Mouse (Mus musculus): ENCODE measurements around the gene Hes7.
A peak's percentile ranks its signal among the peaks of the same experiment; 100 is the strongest.
"Not testable (repeated sequence)": the region's sequence is repeated elsewhere in the genome, so short reads cannot be mapped to it uniquely, and the experiment has no call there.

The Hes7 gene

DNA sequence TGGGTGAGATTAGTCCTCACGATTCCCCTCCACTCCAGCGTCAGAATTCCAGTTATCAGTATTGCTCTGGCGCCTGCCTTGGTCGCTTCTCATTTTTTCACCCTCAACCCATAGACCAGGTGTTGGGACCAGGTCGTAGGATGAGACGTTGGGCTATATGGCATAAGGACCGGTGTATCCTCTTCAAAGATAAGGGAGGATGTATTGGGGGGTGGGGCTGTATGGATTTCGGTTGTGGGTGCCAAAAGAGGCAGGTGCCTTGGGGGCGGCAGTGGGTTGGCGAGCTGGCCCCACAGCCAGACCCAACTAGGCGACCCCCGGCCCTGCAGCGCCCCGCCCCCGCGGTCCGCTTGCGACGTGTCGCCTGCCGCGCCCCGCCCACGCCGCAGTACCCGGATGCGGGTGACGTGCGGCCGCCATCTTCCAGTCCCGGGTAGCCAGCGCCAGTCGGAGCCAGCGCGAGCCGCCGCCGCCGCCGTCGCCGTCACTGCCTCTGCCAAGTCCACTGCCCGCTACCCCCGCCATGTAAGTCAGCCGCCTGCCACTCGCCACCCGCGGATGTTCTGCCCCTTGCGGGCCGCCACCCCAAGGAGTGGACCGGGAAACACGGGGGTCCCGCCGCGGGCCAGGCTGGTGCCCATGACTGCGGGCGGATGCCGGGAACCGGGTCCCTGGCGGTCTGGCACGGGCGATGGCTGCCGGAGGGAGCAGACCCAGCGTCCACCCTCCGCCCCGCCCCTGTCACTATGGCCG lies 31.9 kb upstream of the Hes7 start, which contains the start of gene Vamp2:
Vamp2 (plus strand) TSS at position 388 of the 753 bp plus-strand sequence.
- DNase-seq = peak; percentile 93

DNA sequence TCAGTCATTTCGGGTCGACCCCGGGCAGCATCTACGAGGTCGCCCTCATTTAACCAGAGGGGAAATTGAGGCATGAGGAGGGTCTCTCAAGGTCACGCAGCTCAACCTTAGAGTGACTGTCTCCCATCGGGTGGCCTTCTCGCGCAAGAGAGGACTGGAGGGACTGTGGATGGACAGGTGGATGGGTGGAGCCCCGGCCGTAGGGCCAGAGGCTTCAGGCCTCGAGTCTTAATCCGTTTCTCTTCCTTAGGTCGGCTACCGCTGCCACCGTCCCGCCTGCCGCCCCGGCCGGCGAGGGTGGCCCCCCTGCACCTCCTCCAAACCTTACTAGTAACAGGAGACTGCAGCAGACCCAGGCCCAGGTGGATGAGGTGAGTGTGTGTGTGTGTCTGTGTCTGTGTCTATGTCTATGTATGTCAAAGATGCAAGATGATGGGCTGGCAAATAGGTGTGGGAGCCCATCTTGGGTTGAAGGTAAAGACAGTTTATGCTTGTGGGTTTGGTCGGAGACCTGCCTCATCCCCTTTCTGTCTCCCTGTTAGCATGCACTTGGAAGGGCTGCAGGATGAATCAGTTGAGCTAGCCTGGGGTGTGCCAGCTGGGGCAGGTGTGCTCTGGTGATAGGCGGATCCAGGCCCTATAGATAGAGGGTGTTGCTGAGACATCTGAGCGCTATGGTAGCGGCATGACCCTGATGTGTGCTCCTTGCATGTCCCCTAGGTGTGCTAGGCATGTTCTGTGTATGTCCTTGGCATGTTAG lies 31.2 kb upstream of the Hes7 start:
- no peak for DNase-seq

DNA sequence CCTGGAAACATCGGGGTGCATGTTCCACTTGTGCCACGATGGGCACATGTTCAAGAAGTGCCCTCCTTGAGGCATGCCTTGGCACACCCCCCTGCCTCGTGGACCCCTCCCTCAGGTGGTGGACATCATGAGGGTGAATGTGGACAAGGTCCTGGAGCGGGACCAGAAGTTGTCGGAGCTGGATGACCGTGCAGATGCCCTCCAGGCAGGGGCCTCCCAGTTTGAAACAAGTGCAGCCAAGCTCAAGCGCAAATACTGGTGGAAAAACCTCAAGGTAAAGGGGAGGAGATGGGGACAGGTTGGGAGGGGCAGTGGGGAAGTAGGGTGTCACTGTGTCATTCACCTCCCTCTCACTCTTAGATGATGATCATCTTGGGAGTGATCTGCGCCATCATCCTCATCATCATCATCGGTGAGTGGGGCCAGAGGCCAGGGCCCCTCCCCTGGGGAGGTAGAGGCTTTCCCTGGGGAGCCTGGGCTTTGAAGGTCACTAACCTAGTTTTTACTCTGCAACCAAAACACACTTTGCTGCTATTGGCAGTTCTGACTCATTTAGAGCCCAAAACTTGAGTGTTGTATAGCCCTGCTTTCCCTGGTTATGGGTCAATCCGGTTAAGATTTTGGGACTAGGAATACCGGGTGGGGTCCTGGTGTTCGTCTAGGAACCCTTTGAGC lies 30.5 kb upstream of the Hes7 start:
- no peak for DNase-seq

DNA sequence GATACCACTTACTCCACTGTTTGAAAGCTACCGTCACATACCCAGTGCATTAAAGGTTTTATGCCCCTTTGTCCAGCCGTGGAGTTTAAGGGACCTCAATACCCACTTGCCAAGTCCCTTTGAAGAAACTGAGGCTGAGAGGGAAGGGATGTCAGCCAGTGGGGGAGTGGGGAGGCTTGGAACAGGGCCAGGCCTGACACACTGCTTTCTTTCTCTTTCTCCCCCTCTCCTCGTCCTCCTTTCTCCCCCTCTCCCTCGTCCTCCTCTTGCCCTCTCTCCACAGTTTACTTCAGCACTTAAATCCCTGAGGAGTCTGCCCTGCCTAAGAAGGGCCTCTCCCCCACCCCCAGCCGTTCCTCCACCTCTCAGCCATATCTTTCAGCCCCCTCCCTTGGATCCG lies 29.8 kb upstream of the Hes7 start:
- no peak for DNase-seq

DNA sequence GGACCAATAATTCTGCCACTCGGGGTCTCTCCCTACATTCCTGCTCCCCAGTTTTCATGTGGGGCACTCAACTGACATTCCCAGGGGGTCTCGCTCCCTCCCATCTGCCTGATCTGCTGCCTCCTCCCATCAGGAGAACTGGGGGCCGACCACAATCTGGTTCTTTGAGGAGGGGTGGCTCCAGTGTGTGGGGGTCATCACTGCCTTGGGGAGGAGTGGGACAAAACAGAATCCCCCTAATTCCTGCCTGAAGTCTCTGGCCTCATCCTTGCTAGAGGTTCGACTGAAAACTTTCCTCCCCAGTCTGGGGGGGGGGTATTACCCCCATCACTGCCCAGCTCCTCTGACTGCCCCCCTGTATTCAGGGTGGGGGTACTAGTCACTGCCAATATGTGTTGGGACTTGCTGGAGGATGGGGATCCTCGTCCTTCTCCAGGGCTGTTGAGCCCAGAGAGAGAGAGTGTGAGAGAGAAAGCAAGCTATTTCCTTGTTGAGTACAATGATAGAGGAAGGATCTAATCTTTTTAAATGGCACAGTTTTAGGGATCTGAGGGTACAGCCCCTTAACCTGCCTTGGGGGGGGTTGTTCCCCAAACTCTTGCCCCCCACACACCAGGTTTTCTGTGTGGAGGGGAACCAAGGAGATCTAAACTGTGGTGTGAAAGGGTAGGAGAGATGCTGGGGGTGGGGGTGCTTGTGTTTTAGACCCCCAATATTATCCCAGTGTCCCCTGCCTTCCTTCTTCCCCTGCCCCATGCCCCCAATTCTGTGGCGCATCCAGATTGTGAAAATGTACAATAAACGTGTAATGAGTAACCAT lies 28.4 kb upstream of the Hes7 start:
- DNase-seq = no peak

DNA sequence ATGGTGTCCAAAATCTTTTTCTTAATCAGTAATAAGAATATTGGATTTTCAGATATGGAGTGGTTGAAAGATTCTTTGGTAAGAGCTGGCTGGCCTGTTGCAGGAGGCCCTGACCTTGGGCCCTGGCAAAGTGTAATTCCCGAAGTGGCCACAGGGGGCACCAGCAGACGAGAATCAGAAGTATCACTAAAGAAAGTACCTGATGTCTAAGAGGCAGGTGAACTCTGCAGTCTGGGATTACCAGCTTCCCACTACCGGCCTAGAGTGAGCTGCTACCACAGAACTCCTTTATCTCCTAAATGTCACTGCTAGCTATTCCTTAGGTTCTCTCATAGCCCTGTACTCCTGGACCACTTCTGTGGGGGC lies 27.8 kb upstream of the Hes7 start:
- peak; percentile 90 for DNase-seq

DNA sequence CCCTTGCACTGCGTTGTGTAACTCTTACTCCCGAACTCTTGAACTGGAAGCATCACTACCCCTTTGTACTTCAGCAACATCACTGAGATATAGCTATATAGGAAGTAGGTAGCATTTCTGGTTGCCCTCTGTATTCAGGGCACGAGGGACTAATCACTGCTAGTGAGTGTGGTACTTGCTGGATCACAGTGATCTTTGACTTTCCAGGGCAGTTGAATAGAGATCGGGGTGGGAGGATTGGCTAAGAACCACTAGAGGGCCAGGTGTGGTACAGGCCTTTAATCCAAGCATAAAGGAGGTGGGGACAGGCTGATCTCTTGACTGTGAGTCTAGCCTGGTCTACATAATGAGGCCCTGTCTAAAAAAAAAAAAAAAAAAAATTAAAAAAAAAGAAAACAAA lies 27.3 kb upstream of the Hes7 start:
- no peak for DNase-seq

DNA sequence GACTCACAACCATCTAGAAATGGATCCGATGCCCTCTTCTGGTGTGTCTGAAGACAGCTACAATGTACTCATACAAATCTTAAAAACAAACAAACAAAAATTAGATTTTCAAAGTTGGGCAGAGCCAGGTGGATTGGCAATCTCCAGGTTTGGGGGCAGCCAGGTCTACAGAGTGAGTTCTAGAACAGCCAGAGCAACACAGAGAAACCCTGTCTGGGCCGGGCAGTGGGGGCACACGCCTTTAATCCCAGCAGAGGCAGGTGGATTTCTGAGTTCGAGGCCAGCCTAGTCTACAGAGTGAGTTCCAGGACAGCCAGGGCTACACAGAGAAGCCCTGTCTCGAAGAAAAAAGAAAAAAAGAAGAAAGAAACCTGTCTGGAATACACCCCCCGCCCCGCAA lies 26.3 kb upstream of the Hes7 start:
- not testable (repeated sequence) for DNase-seq

DNA sequence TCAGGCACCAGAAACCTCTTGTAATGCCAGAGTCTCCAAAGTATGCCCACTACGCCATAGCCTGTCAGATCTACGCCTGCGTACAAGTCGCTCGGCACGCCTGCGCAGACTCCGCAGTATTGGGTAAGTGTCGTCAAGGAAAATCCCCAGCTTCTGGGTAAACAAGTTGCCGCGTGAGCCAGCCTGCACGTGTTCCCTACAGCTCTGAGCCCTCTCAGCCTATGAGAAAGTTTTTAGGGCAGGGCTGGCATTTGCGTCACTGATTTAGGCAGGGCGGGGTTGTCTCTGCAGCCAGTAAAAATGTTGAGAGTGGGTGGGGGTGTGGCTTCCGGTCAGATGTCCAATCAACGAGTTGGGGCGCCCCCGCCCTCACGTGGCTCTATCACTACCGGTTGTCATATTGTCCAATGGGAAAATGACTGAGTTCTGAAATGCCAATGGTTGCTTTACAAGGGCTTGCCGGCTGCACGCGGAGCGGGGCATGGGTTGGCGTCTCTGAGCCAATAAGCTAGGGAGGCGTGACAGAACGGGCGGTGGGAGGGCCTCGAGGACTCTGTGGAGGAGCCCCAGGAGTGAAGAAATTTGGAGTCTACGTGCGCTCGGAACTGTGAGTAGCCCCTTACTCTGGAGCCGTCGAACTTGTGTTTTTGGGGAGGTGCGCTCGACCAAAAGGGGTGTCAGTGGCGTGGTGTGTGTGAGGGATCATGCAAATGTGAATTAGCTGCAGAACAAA lies 25.3 kb upstream of the Hes7 start, which contains the start of gene Per1:
Per1 (plus strand) TSS at position 521 of the 733 bp plus-strand sequence.
- DNase-seq = peak; percentile 99

DNA sequence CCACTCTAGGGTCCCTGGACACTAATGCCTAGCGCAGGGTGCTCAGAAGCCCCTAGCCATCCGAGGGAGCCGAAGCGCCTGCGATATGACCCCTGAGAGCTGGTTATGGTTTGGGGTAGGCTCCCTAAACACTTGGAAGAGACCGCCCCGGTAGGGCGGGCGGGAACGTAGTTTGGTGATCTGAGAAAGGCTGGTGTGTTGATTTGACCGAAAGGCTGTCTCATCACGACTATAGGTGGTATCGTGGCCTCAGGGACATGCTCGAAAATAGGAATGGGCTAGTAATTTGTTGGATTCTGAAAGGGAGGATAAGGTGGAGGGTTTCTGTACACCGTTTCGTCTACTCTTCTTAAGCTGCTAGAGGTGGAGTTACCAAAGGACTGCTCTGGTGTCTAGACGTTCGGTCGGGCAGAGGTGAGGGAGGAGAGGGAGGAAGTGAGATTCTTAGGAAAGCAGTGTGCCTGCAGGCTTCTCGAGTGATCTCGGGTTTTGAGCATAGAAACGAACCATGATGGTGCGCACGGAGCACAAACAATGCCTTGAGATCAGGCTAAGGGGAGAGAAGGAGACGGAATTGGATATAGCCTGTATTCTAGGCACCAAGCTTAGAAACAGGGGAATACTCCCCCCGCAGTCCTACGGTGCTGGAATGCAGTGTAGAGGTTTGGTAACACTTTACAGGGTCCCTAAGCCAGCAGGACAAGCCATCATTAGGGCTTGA lies 24.5 kb upstream of the Hes7 start:
- peak; percentile 49 for DNase-seq

DNA sequence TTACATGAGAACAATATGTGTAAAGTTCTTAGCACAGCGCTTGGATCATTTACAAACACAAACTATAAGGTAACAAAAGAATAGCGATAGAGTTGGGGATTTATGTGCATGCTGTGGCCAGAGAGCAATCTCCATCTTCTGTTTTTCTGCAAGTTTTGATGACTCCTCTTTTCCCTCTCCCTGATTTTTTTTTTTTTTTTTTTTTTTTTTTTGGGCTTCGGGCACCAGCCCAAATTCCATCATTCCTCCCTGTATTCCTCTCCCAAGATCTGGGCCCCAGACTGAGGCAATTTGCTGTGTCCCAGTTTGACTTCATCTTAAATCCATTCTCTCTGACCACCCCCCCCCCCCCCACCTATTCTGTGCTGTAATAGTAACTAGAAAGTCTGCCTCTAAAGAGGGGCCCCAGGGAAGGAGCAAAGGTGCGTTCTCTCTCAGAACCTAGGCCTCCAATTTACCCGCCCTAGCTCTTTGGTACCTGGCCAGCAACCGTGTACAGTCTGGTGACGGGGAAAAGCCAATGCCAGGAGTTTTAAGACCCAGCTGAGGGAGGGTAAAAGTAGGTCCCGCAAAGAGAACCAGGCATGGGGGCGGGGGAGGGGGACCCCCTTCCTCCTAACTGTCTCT lies 23.7 kb upstream of the Hes7 start:
- DNase-seq = no peak

DNA sequence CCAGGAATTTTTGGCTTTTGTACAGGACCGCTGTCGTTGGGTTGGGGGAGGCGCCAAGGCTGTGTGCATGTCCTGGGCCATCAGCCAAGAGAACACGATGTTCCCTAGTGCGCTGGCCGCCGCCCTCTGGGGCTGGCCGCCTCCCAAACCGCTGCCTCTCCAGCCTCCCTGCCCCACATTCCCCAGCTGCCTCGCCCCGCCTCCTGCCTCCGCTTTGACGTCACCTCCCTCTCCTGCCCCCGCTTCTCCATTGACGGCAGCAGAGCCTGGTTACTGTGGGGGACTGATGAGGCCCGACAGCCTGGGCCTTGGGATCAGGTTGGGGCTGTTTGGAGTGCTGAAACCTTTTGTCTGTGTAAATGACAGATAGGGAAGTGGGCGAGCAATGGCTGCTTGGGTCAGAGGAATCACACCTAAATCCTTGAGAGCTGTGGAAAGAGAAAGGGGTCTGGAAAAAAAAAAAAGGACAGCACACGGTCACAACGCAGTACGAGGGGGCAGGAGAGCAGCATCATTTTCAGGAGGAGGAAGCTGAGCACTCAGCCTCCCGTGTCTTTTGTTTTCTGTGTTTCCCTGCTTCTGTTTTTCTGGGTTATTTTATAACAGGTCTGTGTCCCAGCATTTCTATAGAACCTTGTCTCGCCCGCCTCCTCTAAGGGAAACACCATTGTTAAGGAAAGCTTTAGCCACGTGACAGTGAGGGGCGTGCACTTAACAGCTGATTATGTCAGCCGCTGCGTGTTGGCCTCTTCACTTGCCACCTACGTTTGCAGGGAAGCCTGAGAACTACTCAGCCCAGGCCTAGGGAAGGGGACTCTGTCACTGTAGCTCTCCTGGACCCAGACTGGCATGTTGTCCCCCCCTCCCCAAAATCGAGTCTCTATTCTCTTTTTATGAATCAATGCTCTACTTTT lies 23.0 kb upstream of the Hes7 start:
- DNase-seq = peak; percentile 93

DNA sequence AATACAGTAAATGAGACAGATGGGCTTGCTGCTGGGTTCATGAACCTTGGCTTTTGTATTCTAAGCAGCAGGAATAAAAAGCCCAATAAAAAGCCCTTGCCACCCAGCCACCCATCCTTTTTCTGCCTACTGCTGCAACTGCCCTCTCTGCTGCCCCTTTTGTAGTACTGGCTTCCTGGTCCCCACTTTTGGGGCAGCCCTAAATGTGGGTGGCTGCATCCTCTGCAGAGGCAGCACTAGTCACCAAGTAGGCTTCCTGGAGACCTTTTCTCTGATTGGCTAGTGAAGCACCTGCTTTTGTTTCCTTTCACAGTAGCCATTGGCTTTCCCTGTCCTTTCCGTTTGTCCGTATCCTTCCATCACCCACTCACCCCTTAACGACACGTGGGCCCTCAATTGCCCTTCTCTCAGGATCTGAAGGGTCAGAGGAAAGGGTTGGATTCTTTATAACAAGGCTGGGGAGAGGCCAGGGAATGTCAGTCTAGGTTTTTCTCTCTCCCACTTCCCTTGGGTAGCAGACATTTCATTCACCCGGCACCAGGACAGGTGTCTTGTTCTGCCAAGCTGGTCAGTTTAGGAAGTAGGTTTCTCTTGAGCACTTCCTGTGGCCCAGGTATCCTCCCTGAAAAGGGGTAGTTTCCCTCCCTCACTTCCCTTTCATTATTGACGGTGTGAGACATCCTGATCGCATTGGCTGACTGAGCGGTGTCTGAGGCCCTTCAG lies 22.0 kb upstream of the Hes7 start:
- peak; percentile 53 for DNase-seq

DNA sequence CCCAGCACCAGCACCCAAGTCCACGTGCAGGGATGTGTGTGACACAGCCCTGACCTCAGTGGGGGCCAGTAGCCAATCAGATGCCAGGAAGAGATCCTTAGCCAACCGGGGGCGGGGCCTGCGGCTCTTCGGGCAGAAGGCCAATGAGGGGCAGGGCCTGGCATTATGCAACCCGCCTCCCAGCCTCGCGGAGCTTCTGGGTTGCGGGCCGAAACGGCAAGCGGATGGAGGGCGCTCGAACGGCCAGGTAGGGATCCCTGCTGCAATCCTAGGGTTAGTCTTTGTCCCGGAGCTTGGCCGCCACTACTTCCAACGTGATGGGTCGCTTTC lies 21.5 kb upstream of the Hes7 start:
- DNase-seq = peak; percentile 90

DNA sequence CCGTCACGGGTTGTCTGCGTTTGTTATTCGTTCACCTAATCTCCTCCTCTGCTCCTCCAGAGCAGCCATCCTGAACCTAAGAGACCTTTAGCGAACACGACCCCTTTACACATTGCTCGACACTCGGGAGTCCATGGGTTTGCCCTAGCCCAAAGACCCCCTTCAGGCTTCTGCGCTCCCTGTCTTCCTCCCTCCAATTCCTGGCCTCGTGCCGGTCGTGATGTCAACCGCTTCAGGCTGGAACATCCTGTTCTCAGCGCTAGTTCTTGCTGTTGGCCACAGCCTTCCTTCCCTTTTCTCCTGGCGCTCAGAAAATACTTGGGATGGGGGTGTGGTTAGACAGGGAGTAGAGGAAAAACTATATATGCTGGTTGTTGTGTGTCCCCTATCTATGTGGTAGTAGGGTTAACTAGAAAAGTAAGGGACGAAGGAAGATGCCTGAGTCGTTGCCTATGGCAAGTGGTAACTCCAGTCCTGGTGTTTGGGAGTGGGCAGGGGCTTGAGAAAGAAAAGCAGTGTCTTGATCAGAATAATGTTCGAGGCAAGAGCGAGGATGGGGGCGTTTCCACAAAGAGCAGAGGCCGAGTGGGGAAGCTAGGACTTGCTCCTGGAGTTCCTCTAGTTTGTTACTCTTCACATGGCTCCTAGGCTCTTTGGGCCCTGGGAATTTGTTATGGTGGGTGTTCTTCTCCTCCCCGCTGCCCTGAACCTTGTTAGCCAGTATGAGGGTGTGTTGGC lies 20.9 kb upstream of the Hes7 start:
- no peak for DNase-seq

DNA sequence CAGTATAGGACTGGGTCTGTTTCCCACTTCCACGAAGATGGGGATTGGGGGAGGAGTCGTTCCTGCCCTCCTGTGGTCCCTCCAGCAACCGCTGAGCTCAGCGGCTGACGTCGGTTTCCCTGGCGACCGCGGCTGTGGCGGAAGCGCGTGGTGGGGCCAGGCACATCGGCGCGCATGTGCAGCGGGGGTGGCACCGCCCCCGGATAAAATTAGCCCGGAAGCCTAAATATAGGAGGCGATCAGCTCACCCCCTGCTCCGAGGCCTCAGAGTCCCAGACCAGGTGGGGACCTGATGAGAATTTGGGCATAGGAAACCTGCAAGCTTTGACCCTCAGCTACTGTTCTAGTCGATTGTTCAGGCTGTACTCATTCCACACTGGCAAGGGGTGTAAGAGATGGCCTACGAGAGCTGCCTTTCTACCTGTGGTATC lies 20.3 kb upstream of the Hes7 start:
- peak; percentile 93 for DNase-seq

DNA sequence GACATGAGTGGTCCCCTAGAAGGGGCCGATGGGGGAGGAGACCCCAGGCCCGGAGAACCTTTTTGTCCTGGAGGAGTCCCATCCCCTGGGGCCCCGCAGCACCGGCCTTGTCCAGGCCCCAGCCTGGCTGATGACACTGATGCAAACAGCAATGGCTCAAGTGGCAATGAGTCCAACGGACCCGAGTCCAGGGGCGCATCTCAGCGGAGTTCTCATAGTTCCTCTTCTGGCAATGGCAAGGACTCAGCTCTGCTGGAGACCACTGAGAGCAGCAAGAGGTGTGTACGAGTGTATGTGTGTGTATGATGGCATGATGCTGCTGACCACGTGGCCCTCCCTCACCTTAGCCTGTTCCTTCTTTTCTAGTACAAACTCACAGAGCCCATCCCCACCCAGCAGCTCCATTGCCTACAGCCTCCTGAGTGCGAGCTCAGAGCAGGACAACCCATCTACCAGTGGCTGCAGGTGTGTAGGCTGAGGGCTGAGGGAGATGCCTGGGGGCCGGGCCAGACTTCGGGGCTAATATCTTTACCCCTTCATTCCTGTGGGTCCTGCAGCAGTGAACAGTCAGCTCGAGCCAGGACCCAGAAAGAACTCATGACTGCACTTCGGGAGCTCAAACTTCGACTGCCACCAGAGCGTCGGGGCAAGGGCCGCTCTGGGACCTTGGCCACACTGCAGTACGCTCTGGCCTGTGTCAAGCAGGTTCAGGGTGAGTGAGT lies 19.4 kb upstream of the Hes7 start:
- DNase-seq = no peak

All from thymus, postnatal 14 days (tissue).